Mouse (Mus musculus): ENCODE data around the gene Kctd18. TPM values are rescaled to one million over a fixed set of nuclear protein-coding genes. Genes with fewer than 3 reads are reported as not detected.

The Kctd18 gene
- total RNA-seq, 2 experiments from 2014 or later = 10.9 to 17.4 TPM

GRCm38 (mm10) chr1:57995432-57996132 is 23.2 kb downstream of the Kctd18 start, which contains the start of gene Sgo2a:
Gene Sgo2a (plus strand): TSS chr1:57995971.
- peak; percentile 100 for ATAC-seq (ENCODE audit: poor library complexity, severe bottlenecking)

GRCm38 (mm10) chr1:57991277-57991676 is 27.5 kb downstream of the Kctd18 start:
- ATAC-seq (ENCODE audit: poor library complexity, severe bottlenecking) = no peak

- ATAC-seq (ENCODE audit: poor library complexity, severe bottlenecking) = no peak
Measured at GRCm38 (mm10) chr1:57989052-57989600, 29.6 kb downstream of the Kctd18 start.

- peak; percentile 66 for ATAC-seq (ENCODE audit: poor library complexity, severe bottlenecking)
Measured at GRCm38 (mm10) chr1:57976860-57977259, 41.9 kb downstream of the Kctd18 start.

GRCm38 (mm10) chr1:57971588-57971987 is 47.2 kb downstream of the Kctd18 start:
- no peak for ATAC-seq (ENCODE audit: poor library complexity, severe bottlenecking)

- peak; percentile 99 for ATAC-seq (ENCODE audit: poor library complexity, severe bottlenecking)
Measured at GRCm38 (mm10) chr1:57969327-57970271, 49.2 kb downstream of the Kctd18 start.

GRCm38 (mm10) chr1:57955774-57956173 is 63.0 kb downstream of the Kctd18 start:
- ATAC-seq (ENCODE audit: poor library complexity, severe bottlenecking) = no peak

- ATAC-seq (ENCODE audit: poor library complexity, severe bottlenecking) = no peak
Measured at GRCm38 (mm10) chr1:57954376-57954765, 64.4 kb downstream of the Kctd18 start.

GRCm38 (mm10) chr1:57953586-57954375 is 65.0 kb downstream of the Kctd18 start:
- no peak for ATAC-seq (ENCODE audit: poor library complexity, severe bottlenecking)

GRCm38 (mm10) chr1:57952509-57952908 is 66.2 kb downstream of the Kctd18 start:
- ATAC-seq (ENCODE audit: poor library complexity, severe bottlenecking) = no peak

GRCm38 (mm10) chr1:57949716-57950115 is 69.0 kb downstream of the Kctd18 start:
- ATAC-seq (ENCODE audit: poor library complexity, severe bottlenecking) = no peak

GRCm38 (mm10) chr1:57949195-57949594 is 69.6 kb downstream of the Kctd18 start:
- ATAC-seq (ENCODE audit: poor library complexity, severe bottlenecking) = no peak

- ATAC-seq (ENCODE audit: poor library complexity, severe bottlenecking) = no peak
Measured at GRCm38 (mm10) chr1:57947552-57948347, 71.0 kb downstream of the Kctd18 start.

- no peak for ATAC-seq (ENCODE audit: poor library complexity, severe bottlenecking)
Measured at GRCm38 (mm10) chr1:57942215-57942614, 76.5 kb downstream of the Kctd18 start.

- ATAC-seq (ENCODE audit: poor library complexity, severe bottlenecking) = no peak
Measured at GRCm38 (mm10) chr1:57941734-57942133, 77.0 kb downstream of the Kctd18 start.

- ATAC-seq (ENCODE audit: poor library complexity, severe bottlenecking) = no peak
Measured at GRCm38 (mm10) chr1:57941095-57941494, 77.7 kb downstream of the Kctd18 start.

- ATAC-seq (ENCODE audit: poor library complexity, severe bottlenecking) = no peak
Measured at GRCm38 (mm10) chr1:57940691-57941090, 78.1 kb downstream of the Kctd18 start.

GRCm38 (mm10) chr1:57934287-57934686 is 84.5 kb downstream of the Kctd18 start:
- ATAC-seq (ENCODE audit: poor library complexity, severe bottlenecking) = no peak

GRCm38 (mm10) chr1:57918567-57918966 is 100.2 kb downstream of the Kctd18 start:
- no peak for ATAC-seq (ENCODE audit: poor library complexity, severe bottlenecking)

- ATAC-seq (ENCODE audit: poor library complexity, severe bottlenecking) = no peak
Measured at GRCm38 (mm10) chr1:57917342-57917741, 101.4 kb downstream of the Kctd18 start.

Data from megakaryocyte, adult 5-6 weeks (primary cell).